Comparison of ENCODE assay signal across 8 mouse cellular contexts in genomic region chr3:122421802-122422201, GRCm38 (mm10).
DNase-seq lines count a peak whose midpoint lies in the region; ATAC-seq and TF ChIP-seq lines count a peak whose summit lies in the region.
"Had no signal": no experiment of that assay in that cellular context is flagged by ENCODE, and none has a peak within 500 bp of the region (broad histone marks: within the 10 kb centered on the region; RNA-seq: fewer than 3 reads in every experiment).

No protein-coding gene starts in this region.

- H3K4me2 ChIP-seq in embryonic facial prominence, embryonic 12.5 days (replicated peaks): peak overlapping the region; percentile 86
- H3K4me2 ChIP-seq in hindbrain, embryonic 13.5 days: peak overlapping the region; percentile 90; the same call in 1 of the 2 replicates
- H3K4me2 ChIP-seq in midbrain, embryonic 15.5 days: peak overlapping the region; percentile 83; the same call in 1 of the 2 replicates

- TF ChIP-seq CTCF in layer of hippocampus, adult 2 months (conservative IDR thresholded peaks at IDR 0.05): no peak

- WGBS in embryonic facial prominence, embryonic 12.5 days: 68% methylated on average over 7 of the region's 7 CpGs
- WGBS in hindbrain, embryonic 13.5 days: 49% methylated on average over 7 of the region's 7 CpGs
- WGBS in midbrain, embryonic 15.5 days: 52% methylated on average over 7 of the region's 7 CpGs

- 0 out of 2 replicates have a peak overlapping the region, but pooled peaks have one; percentile 86 for H3K27ac ChIP-seq in layer of hippocampus, adult 2 months
- H3K27ac ChIP-seq in embryonic facial prominence, embryonic 12.5 days: no peak overlapping the region
- H3K27ac ChIP-seq in hindbrain, embryonic 13.5 days: no peak overlapping the region
- no peak overlapping the region for H3K27ac ChIP-seq in midbrain, embryonic 15.5 days

- no peak for ATAC-seq in embryonic facial prominence, embryonic 12.5 days (ENCODE audit: insufficient number of reproducible peaks, insufficient read depth, low FRiP score, low TSS enrichment)
- no peak for ATAC-seq in hindbrain, embryonic 13.5 days (ENCODE audit: low FRiP score)
- ATAC-seq in midbrain, embryonic 15.5 days (replicated peaks): no peak

- no peaks in the 10 kb centered on the region for H3K36me3 ChIP-seq in embryonic facial prominence, embryonic 12.5 days
- no peaks in the 10 kb centered on the region for H3K36me3 ChIP-seq in hindbrain, embryonic 13.5 days
- no peaks in the 10 kb centered on the region for H3K36me3 ChIP-seq in midbrain, embryonic 15.5 days (replicated peaks)

- peak overlapping the region; percentile 73; the same call in 1 of the 2 replicates for H3K4me3 ChIP-seq in layer of hippocampus, adult 2 months
- no peak overlapping the region for H3K4me3 ChIP-seq in embryonic facial prominence, embryonic 12.5 days
- no peak overlapping the region for H3K4me3 ChIP-seq in hindbrain, embryonic 13.5 days
- H3K4me3 ChIP-seq in midbrain, embryonic 15.5 days: no peak overlapping the region

- peaks cover 10% of the 10 kb centered on the region; the same call in 1 of the 2 replicates for H3K4me1 ChIP-seq in embryonic facial prominence, embryonic 12.5 days
- peaks cover 26% of the 10 kb centered on the region for H3K4me1 ChIP-seq in hindbrain, embryonic 13.5 days (replicated peaks)
- peaks cover 15% of the 10 kb centered on the region for H3K4me1 ChIP-seq in midbrain, embryonic 15.5 days

- 0 out of 2 replicates have a peak, but pooled peaks cover 5% of the 10 kb centered on the region for H3K27me3 ChIP-seq in embryonic facial prominence, embryonic 12.5 days
- H3K27me3 ChIP-seq in hindbrain, embryonic 13.5 days: peaks cover 31% of the 10 kb centered on the region
- no peaks in the 10 kb centered on the region for H3K27me3 ChIP-seq in midbrain, embryonic 15.5 days (replicated peaks)

- no peak for DNase-seq in layer of hippocampus, adult 2 months (ENCODE audit: low spot score in 2 of 2)
- no peak for DNase-seq in layer of hippocampus, adult 9-11 months
- DNase-seq in cerebellum, adult 8-10 months: no peak
- DNase-seq in layer of hippocampus, postnatal 10 days (ENCODE audit: low spot score in 2 of 2): no peak
- DNase-seq: cerebellum, postnatal 14 days had no signal

- H3K9ac ChIP-seq in embryonic facial prominence, embryonic 12.5 days: no peak overlapping the region
- no peak overlapping the region for H3K9ac ChIP-seq in hindbrain, embryonic 13.5 days
- H3K9ac ChIP-seq in midbrain, embryonic 15.5 days: no peak overlapping the region

- H3K9me3 ChIP-seq in embryonic facial prominence, embryonic 12.5 days: no peaks in the 10 kb centered on the region
- H3K9me3 ChIP-seq in hindbrain, embryonic 13.5 days: no peaks in the 10 kb centered on the region
- no peaks in the 10 kb centered on the region for H3K9me3 ChIP-seq in midbrain, embryonic 15.5 days
